Mouse (Mus musculus) heart, postnatal 0 days (tissue): ENCODE results near the gene Mindy2.

Source experiments
- CTCF ChIP-seq: IDR thresholded peaks from 2 replicates; pipeline ENCODE4 v1.5.1; 2016; ENCODE audit warnings: antibody characterized with exemption, control low read depth, low read depth
- EP300 ChIP-seq: IDR thresholded peaks from 2 replicates; pipeline ENCODE4 v1.6.1; 2016; ENCODE audit warnings: antibody characterized with exemption, low read depth

DNA sequence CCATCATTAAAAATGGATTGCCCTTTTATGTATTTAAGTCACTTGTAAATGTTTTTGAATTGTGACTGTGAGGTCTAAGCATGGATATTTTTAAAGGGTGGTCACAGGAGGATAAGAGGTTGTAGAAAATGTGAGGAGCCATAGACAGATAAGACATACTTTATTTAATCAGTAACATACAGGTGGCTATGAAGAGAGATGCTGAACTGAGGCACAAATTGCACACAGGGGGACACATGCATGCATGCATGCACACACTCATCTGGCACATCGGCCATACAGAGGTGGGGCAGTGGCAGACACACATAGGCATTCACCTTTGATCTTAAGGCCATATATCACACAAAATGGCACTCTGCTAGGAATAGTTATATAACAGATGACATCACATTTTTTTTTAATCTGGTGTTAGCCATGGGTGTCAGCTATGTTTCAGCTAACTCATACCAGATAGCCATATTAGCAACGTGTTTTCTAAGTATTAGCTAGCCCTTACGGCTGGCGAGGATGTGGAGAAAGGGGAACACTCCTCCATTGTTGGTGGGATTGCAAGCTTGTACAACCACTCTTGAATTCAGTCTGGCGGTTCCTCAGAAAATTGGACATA, 46.7 kb upstream of the Mindy2 start:
- TF ChIP-seq EP300 (no peak), CTCF (no peak)
